Mouse (Mus musculus) hindbrain, embryonic 16.5 days (tissue): ENCODE results near the gene Tdpoz1. TPM values are rescaled to one million over a fixed set of nuclear protein-coding genes. Genes with fewer than 3 reads are reported as not detected.

Experiments
- polyA plus RNA-seq: library from polyadenylated mRNA; unstranded; fragments of >200 nt; fragmentation: Nextera tagmentation; extraction: Ambion mirVana; gene quantifications from 2 replicates; pipeline ENCODE4 v1.2.1, GENCODE M21; 2015

Gene Tdpoz1
- polyA plus RNA-seq, 1 experiment from 2014 or later = not detected

Other genes starting within 250 kb of the Tdpoz1 start
- 1.4 and 1.6 TPM in 2 replicates for gene Tchh, start 234.0 kb downstream of the Tdpoz1 start, polyA plus RNA-seq
- not detected in 2 replicates for gene Tchhl1, start 207.6 kb downstream of the Tdpoz1 start, polyA plus RNA-seq
- 173 and 217 TPM in 2 replicates for gene S100a11, start 155.8 kb downstream of the Tdpoz1 start, polyA plus RNA-seq
- gene S100a10, start 121.2 kb downstream of the Tdpoz1 start, polyA plus RNA-seq = 198 and 202 TPM in 2 replicates
- gene Tdpoz2, start 23.6 kb downstream of the Tdpoz1 start, polyA plus RNA-seq = not detected in 2 replicates
- gene Gm37596, start 16.8 kb upstream of the Tdpoz1 start, polyA plus RNA-seq = not detected in 2 replicates
- not detected in 2 replicates for gene Gm5773, start 96.7 kb upstream of the Tdpoz1 start, polyA plus RNA-seq
- not detected in 2 replicates for gene Tdpoz4, start 120.1 kb upstream of the Tdpoz1 start, polyA plus RNA-seq
- not detected in 2 replicates for gene Tdpoz3, start 149.7 kb upstream of the Tdpoz1 start, polyA plus RNA-seq